Mouse (Mus musculus): ENCODE measurements around the gene 1110008L16Rik. TPM values are rescaled to one million over a fixed set of nuclear protein-coding genes. Genes with fewer than 3 reads are reported as not detected.

Gene 1110008L16Rik
- 4.6 and 5.4 TPM in 2 replicates for polyA plus RNA-seq (2012; rRNA removed)

GRCm38 (mm10) chr12:55299336-55299735 lies at the start of gene 1110008L16Rik:
TSS of gene 1110008L16Rik (plus strand) at chr12:55299577.

GRCm38 (mm10) chr12:55302485-55303441 lies 3.4 kb downstream of the 1110008L16Rik start, which contains the start of gene Ppp2r3c:
TSS of gene Ppp2r3c (minus strand) at chr12:55302998.

GRCm38 (mm10) chr12:55384023-55384749 lies 84.8 kb downstream of the 1110008L16Rik start, which contains the start of gene Psma6:
TSS of gene Psma6 (plus strand) at chr12:55384222.

Other genes starting within 250 kb of the 1110008L16Rik start
- gene 2700097O09Rik, start 219.5 kb upstream of the 1110008L16Rik start, polyA plus RNA-seq (2012; rRNA removed): 2.8 TPM in 2 replicates
- 12.9 and 27.5 TPM in 2 replicates for gene Srp54a, start 219.3 kb upstream of the 1110008L16Rik start, polyA plus RNA-seq (2012; rRNA removed)
- gene Fam177a, start 175.1 kb upstream of the 1110008L16Rik start, polyA plus RNA-seq (2012; rRNA removed): 9.9 and 10.3 TPM in 2 replicates
- 20.9 and 40.9 TPM in 2 replicates for gene Srp54b, start 144.5 kb upstream of the 1110008L16Rik start, polyA plus RNA-seq (2012; rRNA removed)
- gene 1700047I17Rik2, start 100.0 kb upstream of the 1110008L16Rik start, polyA plus RNA-seq (2012; rRNA removed): not detected in 2 replicates
- 1.9 and 3.1 TPM in 2 replicates for gene Srp54c, start 69.4 kb upstream of the 1110008L16Rik start, polyA plus RNA-seq (2012; rRNA removed)
- gene Ppp2r3c, start 3.4 kb downstream of the 1110008L16Rik start, polyA plus RNA-seq (2012; rRNA removed): 0.94 and 1.00 TPM in 2 replicates
- 19.3 and 28.2 TPM in 2 replicates for gene Psma6, start 84.6 kb downstream of the 1110008L16Rik start, polyA plus RNA-seq (2012; rRNA removed)
- 198 TPM in 2 replicates for gene Nfkbia, start 193.1 kb downstream of the 1110008L16Rik start, polyA plus RNA-seq (2012; rRNA removed)

Measured in colon, adult 2 months (tissue).